Mouse (Mus musculus) forebrain, embryonic 12.5 days (tissue): ENCODE data around the gene Dalrd3. TPM values are rescaled to one million over a fixed set of nuclear protein-coding genes. Genes with fewer than 3 reads are reported as not detected.

Source experiments
- ATAC-seq: fragments of 200-750 bp; cut with Nextera tagmentation; 2 replicates; pipeline ENCODE4 v1.8.0; 2017; ENCODE audit warnings: moderate TSS enrichment; ENCODE audit not compliant: low FRiP score
- H3K27ac ChIP-seq: fragments of 300-500 bp; sonication (generic); 2 replicates; pipeline ENCODE4 v1.5.1; 2016; ENCODE audit warnings: mild to moderate bottlenecking
- H3K27me3 ChIP-seq: fragments of 300-500 bp; sonication (generic); 2 replicates; pipeline ENCODE4 v1.6.1; 2016; ENCODE audit warnings: mild to moderate bottlenecking
- H3K36me3 ChIP-seq: fragments of 300-500 bp; sonication (generic); replicated peaks from 2 replicates; pipeline ENCODE4 v1.6.1; 2016; ENCODE audit warnings: mild to moderate bottlenecking
- H3K4me1 ChIP-seq: fragments of 300-500 bp; sonication (generic); 2 replicates; pipeline ENCODE4 v1.6.1; 2016
- H3K4me2 ChIP-seq: fragments of 300-500 bp; sonication (generic); 2 replicates; pipeline ENCODE4 v1.6.1; 2016; ENCODE audit warnings: mild to moderate bottlenecking, moderate library complexity
- H3K4me3 ChIP-seq: fragments of 300-500 bp; sonication (generic); replicated peaks from 2 replicates; pipeline ENCODE4 v1.5.1; 2016; ENCODE audit warnings: mild to moderate bottlenecking
- H3K9ac ChIP-seq: fragments of 300-500 bp; sonication (generic); 2 replicates; pipeline ENCODE4 v1.6.1; 2016; ENCODE audit warnings: mild to moderate bottlenecking
- H3K9me3 ChIP-seq: fragments of 300-500 bp; sonication (generic); 2 replicates; pipeline ENCODE4 v1.6.1; 2016
- WGBS: fragments of 180-500 bp; shearing (Covaris S2); methylation state at CpG from one replicate; pipeline ENCODE4 v1.1.7; 2016; 5-methylcytosine and 5-hydroxymethylcytosine counted together
- polyA plus RNA-seq: library from polyadenylated mRNA; unstranded; fragments of >200 nt; fragmentation: Nextera tagmentation; extraction: Ambion mirVana; gene quantifications from 2 replicates; pipeline ENCODE4 v1.2.1, GENCODE M21; 2016

Dalrd3 gene
- polyA plus RNA-seq, 1 experiment from 2014 or later = 225 TPM

- Histone ChIP-seq H3K36me3 (peaks cover 51% of the 10 kb centered on the region), H3K4me3 (no peak overlapping the region), H3K4me1 (peaks cover 46% of the 10 kb centered on the region), H3K27ac (no peak overlapping the region), H3K4me2 (no peak overlapping the region), H3K27me3 (no peaks in the 10 kb centered on the region), H3K9ac (no peak overlapping the region), H3K9me3 (no peaks in the 10 kb centered on the region)
- 88% methylated on average over 6 of the region's 7 CpGs for WGBS
- no peak for ATAC-seq
Observed at GRCm38 (mm10) chr9:108564131-108564530, 5.6 kb upstream of the Dalrd3 start.

- Histone ChIP-seq H3K9me3 (no peaks in the 10 kb centered on the region), H3K4me1 (peaks cover 59% of the 10 kb centered on the region), H3K27ac (peak overlapping the region; percentile 97), H3K9ac (peak overlapping the region; percentile 68), H3K4me3 (peak overlapping the region; percentile 61), H3K36me3 (peaks cover 53% of the 10 kb centered on the region), H3K4me2 (peak overlapping the region; percentile 98), H3K27me3 (no peaks in the 10 kb centered on the region)
- no peak; the same call in 1 of the 2 replicates for ATAC-seq
- WGBS = 12% methylated on average over 35 of the region's 35 CpGs
Observed at GRCm38 (mm10) chr9:108565881-108566814, 3.5 kb upstream of the Dalrd3 start.

- Histone ChIP-seq H3K27ac (peak within 1 kb of the TSS; percentile 97), H3K36me3 (peaks cover 55% of the 10 kb centered on the region), H3K27me3 (no peaks in the 10 kb centered on the region), H3K4me2 (peak within 1 kb of the TSS; percentile 98), H3K4me1 (peaks cover 51% of the 10 kb centered on the region), H3K9me3 (no peaks in the 10 kb centered on the region), H3K9ac (peak within 1 kb of the TSS; percentile 68), H3K4me3 (peak within 1 kb of the TSS; percentile 61)
- peak; percentile 80 for ATAC-seq
- under 1% methylated on average over 73 of the region's 73 CpGs for WGBS
Observed at GRCm38 (mm10) chr9:108566815-108567776, 2.6 kb upstream of the Dalrd3 start, which contains the start of gene Ndufaf3. TSS of gene Ndufaf3 (minus strand) at chr9:108567434.

GRCm38 (mm10) chr9:108567931-108568419 lies 1.7 kb upstream of the Dalrd3 start:
- peak overlapping the region; percentile 98 for H3K4me2 ChIP-seq
- 7% methylated on average over 18 of the region's 18 CpGs for WGBS
- H3K4me3 ChIP-seq = peak overlapping the region; percentile 61
- ATAC-seq = no peak
- no peaks in the 10 kb centered on the region for H3K27me3 ChIP-seq
- peaks cover 55% of the 10 kb centered on the region for H3K36me3 ChIP-seq
- peaks cover 51% of the 10 kb centered on the region for H3K4me1 ChIP-seq
- H3K9me3 ChIP-seq = no peaks in the 10 kb centered on the region
- peak overlapping the region; percentile 97 for H3K27ac ChIP-seq
- H3K9ac ChIP-seq = peak overlapping the region; percentile 68

- H3K9ac ChIP-seq = no peak overlapping the region
- H3K4me1 ChIP-seq = peaks cover 55% of the 10 kb centered on the region
- no peaks in the 10 kb centered on the region for H3K27me3 ChIP-seq
- H3K4me3 ChIP-seq = peak overlapping the region; percentile 61; the same call in 1 of the 2 replicates
- H3K9me3 ChIP-seq = no peaks in the 10 kb centered on the region
- H3K4me2 ChIP-seq = peak overlapping the region; percentile 98
- H3K27ac ChIP-seq = 0 out of 2 replicates have a peak overlapping the region, but pooled peaks have one; percentile 97
- peaks cover 56% of the 10 kb centered on the region for H3K36me3 ChIP-seq
- no peak for ATAC-seq
- 83% methylated on average over 17 of the region's 17 CpGs for WGBS
Observed at GRCm38 (mm10) chr9:108568511-108568921, 1.2 kb upstream of the Dalrd3 start.

- Histone ChIP-seq H3K36me3 (peaks cover 56% of the 10 kb centered on the region), H3K27ac (peak overlapping the region; percentile 75), H3K4me1 (peaks cover 69% of the 10 kb centered on the region), H3K9ac (peak overlapping the region; percentile 64), H3K4me2 (peak overlapping the region; percentile 99), H3K27me3 (no peaks in the 10 kb centered on the region), H3K4me3 (peak overlapping the region; percentile 63), H3K9me3 (no peaks in the 10 kb centered on the region)
- no peak; the same call in 1 of the 2 replicates for ATAC-seq
- WGBS = 3% methylated on average over 40 of the region's 40 CpGs
Observed at GRCm38 (mm10) chr9:108570207-108570896, 666 bp downstream of the Dalrd3 start.

GRCm38 (mm10) chr9:108571401-108571973 lies 1.8 kb downstream of the Dalrd3 start:
- Histone ChIP-seq H3K27ac (no peak overlapping the region), H3K36me3 (peaks cover 60% of the 10 kb centered on the region), H3K4me2 (no peak overlapping the region; the same call in 1 of the 2 replicates), H3K9me3 (no peaks in the 10 kb centered on the region), H3K4me1 (peaks cover 69% of the 10 kb centered on the region), H3K27me3 (no peaks in the 10 kb centered on the region), H3K9ac (no peak overlapping the region), H3K4me3 (no peak overlapping the region)
- WGBS = 93% methylated on average over 16 of the region's 16 CpGs
- no peak for ATAC-seq

- no peak for ATAC-seq
- Histone ChIP-seq H3K36me3 (peaks cover 66% of the 10 kb centered on the region), H3K27me3 (no peaks in the 10 kb centered on the region), H3K9ac (no peak overlapping the region), H3K4me2 (no peak overlapping the region), H3K4me1 (peaks cover 77% of the 10 kb centered on the region), H3K9me3 (no peaks in the 10 kb centered on the region), H3K4me3 (no peak overlapping the region), H3K27ac (0 out of 2 replicates have a peak overlapping the region, but pooled peaks have one; percentile 2)
- WGBS = 88% methylated on average over 10 of the region's 10 CpGs
Observed at GRCm38 (mm10) chr9:108572321-108572720, 2.6 kb downstream of the Dalrd3 start.

GRCm38 (mm10) chr9:108573774-108574690 lies 4.3 kb downstream of the Dalrd3 start:
- Histone ChIP-seq H3K4me3 (no peak overlapping the region), H3K4me1 (peaks cover 71% of the 10 kb centered on the region), H3K9me3 (no peaks in the 10 kb centered on the region), H3K36me3 (peaks cover 66% of the 10 kb centered on the region), H3K4me2 (peak overlapping the region; percentile 15; the same call in 1 of the 2 replicates), H3K9ac (0 out of 2 replicates have a peak overlapping the region, but pooled peaks have one; percentile 17), H3K27ac (peak overlapping the region; percentile 36; the same call in 1 of the 2 replicates), H3K27me3 (no peaks in the 10 kb centered on the region)
- WGBS = 47% methylated on average over 26 of the region's 26 CpGs
- ATAC-seq = no peak

GRCm38 (mm10) chr9:108574921-108575320 lies 5.2 kb downstream of the Dalrd3 start:
- H3K36me3 ChIP-seq = peaks cover 66% of the 10 kb centered on the region
- no peak overlapping the region for H3K9ac ChIP-seq
- H3K4me3 ChIP-seq = no peak overlapping the region; the same call in 1 of the 2 replicates

More at GRCm38 (mm10) chr9:108574921-108575320, 5.2 kb downstream of the Dalrd3 start:
- peak overlapping the region; percentile 21; the same call in 1 of the 2 replicates for H3K27ac ChIP-seq
- H3K4me2 ChIP-seq = peak overlapping the region; percentile 15; the same call in 1 of the 2 replicates
- H3K9me3 ChIP-seq = no peaks in the 10 kb centered on the region
- ATAC-seq = no peak
- H3K27me3 ChIP-seq = no peaks in the 10 kb centered on the region
- 86% methylated on average over 12 of the region's 12 CpGs for WGBS
- H3K4me1 ChIP-seq = peaks cover 73% of the 10 kb centered on the region
